In genomic region chr17:25796211-25796771, GRCm38 (mm10) we compare ENCODE assay signal across 7 mouse cellular contexts. TPM values are rescaled to one million over a fixed set of nuclear protein-coding genes. Genes with fewer than 3 reads are reported as not detected.
DNase-seq lines count a peak whose midpoint lies in the region; ATAC-seq and TF ChIP-seq lines count a peak whose summit lies in the region.

No protein-coding gene starts in this region.

- no peak for ATAC-seq in hindbrain, embryonic 11.5 days (ENCODE audit: low FRiP score)
- ATAC-seq in liver, embryonic 13.5 days (ENCODE audit: low read depth), result peak; percentile 3
- no peak for ATAC-seq in megakaryocyte-erythroid progenitor cell, adult 5-6 weeks (replicated peaks; ENCODE audit: low FRiP score, low TSS enrichment, poor library complexity, severe bottlenecking)

- TF ChIP-seq CTCF in thymus, adult 2 months (IDR thresholded peaks at IDR 0.05; ENCODE audit: borderline replicate concordance, control insufficient read depth, extremely low read depth, insufficient read depth, low read length, poor library complexity), result no peak

- no peaks in the 10 kb centered on the region for H3K27me3 ChIP-seq in thymus, adult 2 months (ENCODE audit: control insufficient read depth, insufficient read depth, low read length)
- H3K27me3 ChIP-seq in forebrain, embryonic 10.5 days (ENCODE audit: poor library complexity, severe bottlenecking), result peaks cover 1% of the 10 kb centered on the region
- no peaks in the 10 kb centered on the region for H3K27me3 ChIP-seq in hindbrain, embryonic 11.5 days (ENCODE audit: control insufficient read depth, insufficient read depth, low read length)
- H3K27me3 ChIP-seq in liver, embryonic 13.5 days, result peaks cover 1% of the 10 kb centered on the region; the same call in 1 of the 2 replicates

- H3K4me3 ChIP-seq in thymus, adult 2 months (ENCODE audit: control insufficient read depth, insufficient read depth, low read length), result peak overlapping the region; percentile 95
- H3K4me3 ChIP-seq in forebrain, embryonic 10.5 days, result peak overlapping the region; percentile 78
- peak overlapping the region; percentile 80 for H3K4me3 ChIP-seq in hindbrain, embryonic 11.5 days (ENCODE audit: low read depth, low read length)
- peak overlapping the region; percentile 83 for H3K4me3 ChIP-seq in liver, embryonic 13.5 days (replicated peaks)

- peak overlapping the region; percentile 95 for H3K4me2 ChIP-seq in hindbrain, embryonic 11.5 days (replicated peaks; ENCODE audit: low read depth, low read length)
- peak overlapping the region; percentile 98 for H3K4me2 ChIP-seq in liver, embryonic 13.5 days

- H3K36me3 ChIP-seq in thymus, adult 2 months (ENCODE audit: control insufficient read depth, insufficient read depth, low read length), result no peaks in the 10 kb centered on the region
- H3K36me3 ChIP-seq in forebrain, embryonic 10.5 days (replicated peaks), result peaks cover 27% of the 10 kb centered on the region
- no peaks in the 10 kb centered on the region for H3K36me3 ChIP-seq in hindbrain, embryonic 11.5 days (ENCODE audit: control insufficient read depth, insufficient read depth, low read length)
- H3K36me3 ChIP-seq in liver, embryonic 13.5 days, result no peaks in the 10 kb centered on the region

- DNase-seq in thymus, adult 2 months, result peak; percentile 34
- DNase-seq in thymus, postnatal 0 days (ENCODE audit: low spot score), result no peak
- peak; percentile 38 for DNase-seq in forebrain, embryonic 10.5 days (ENCODE audit: extremely low spot score, low spot score)
- peak; percentile 56 for DNase-seq in hindbrain, embryonic 11.5 days (ENCODE audit: low spot score)
- DNase-seq in liver, embryonic 13.5 days, result no peak
- DNase-seq in testis, postnatal 10 days (ENCODE audit: low spot score), result peak; percentile 55

- H3K9me3 ChIP-seq in forebrain, embryonic 10.5 days, result no peaks in the 10 kb centered on the region
- H3K9me3 ChIP-seq in hindbrain, embryonic 11.5 days (ENCODE audit: control insufficient read depth, low read length), result no peaks in the 10 kb centered on the region
- no peaks in the 10 kb centered on the region for H3K9me3 ChIP-seq in liver, embryonic 13.5 days (replicated peaks)

- no peak overlapping the region for H3K27ac ChIP-seq in thymus, adult 2 months (ENCODE audit: control insufficient read depth, insufficient read depth, low read length)
- peak overlapping the region; percentile 93 for H3K27ac ChIP-seq in forebrain, embryonic 10.5 days
- peak overlapping the region; percentile 94 for H3K27ac ChIP-seq in hindbrain, embryonic 11.5 days (ENCODE audit: low read depth, low read length)
- H3K27ac ChIP-seq in liver, embryonic 13.5 days, result peak overlapping the region; percentile 34

- TF ChIP-seq POLR2A in thymus, adult 2 months (IDR thresholded peaks at IDR 0.05; ENCODE audit: control insufficient read depth, extremely low read depth, insufficient read depth, low read length, poor library complexity), result no peak

- under 1% methylated on average over 37 of the region's 37 CpGs for WGBS in thymus, adult 2 months
- WGBS in forebrain, embryonic 10.5 days, result under 1% methylated on average over 37 of the region's 37 CpGs
- WGBS in hindbrain, embryonic 11.5 days, result 0% methylated on average over 37 of the region's 37 CpGs
- WGBS in liver, embryonic 13.5 days (ENCODE audit: insufficient replicate concordance), result 1% methylated on average over 37 of the region's 37 CpGs

- H3K9ac ChIP-seq in hindbrain, embryonic 11.5 days (ENCODE audit: low read depth, low read length), result peak overlapping the region; percentile 82
- peak overlapping the region; percentile 80 for H3K9ac ChIP-seq in liver, embryonic 13.5 days

- peaks cover 36% of the 10 kb centered on the region for H3K4me1 ChIP-seq in thymus, adult 2 months (replicated peaks; ENCODE audit: control insufficient read depth, insufficient read depth, low read length)
- H3K4me1 ChIP-seq in forebrain, embryonic 10.5 days, result peaks cover 71% of the 10 kb centered on the region
- peaks cover 21% of the 10 kb centered on the region for H3K4me1 ChIP-seq in hindbrain, embryonic 11.5 days (replicated peaks; ENCODE audit: control insufficient read depth, insufficient read depth, low read length)
- H3K4me1 ChIP-seq in liver, embryonic 13.5 days (replicated peaks), result peaks cover 38% of the 10 kb centered on the region

RNA-seq across cellular contexts. Expression of gene Metrn, which starts 0.6 kb away (rescaled TPM):
- polyA plus RNA-seq in thymus, adult 2 months (2012; rRNA removed), result 171 and 243 TPM in 2 replicates
- polyA plus RNA-seq in thymus, postnatal 0 days (2015; fragmentation: Nextera tagmentation; extraction: Ambion mirVana), result 68.5 and 71.6 TPM in 2 replicates
- 197 and 204 TPM in 2 replicates for polyA plus RNA-seq in forebrain, embryonic 10.5 days (2016; fragmentation: Nextera tagmentation; extraction: Ambion mirVana)
- polyA plus RNA-seq in hindbrain, embryonic 11.5 days (2014; fragmentation: Nextera tagmentation; extraction: Ambion mirVana), result 16.9 and 24.1 TPM in 2 replicates
- 21.2 and 23.8 TPM in 2 replicates for polyA plus RNA-seq in liver, embryonic 13.5 days (2015; fragmentation: Nextera tagmentation; extraction: Ambion mirVana)
- 20.6 and 22.9 TPM in 2 replicates for total RNA-seq in megakaryocyte-erythroid progenitor cell, adult 5-6 weeks (2014; fragmentation: Nextera tagmentation)
- total RNA-seq in megakaryocyte-erythroid progenitor cell, adult 5-6 weeks (2017), result 11.3 and 15.5 TPM in 2 replicates

RNA-seq across cellular contexts. Expression of gene AC134908.4, which starts 0.8 kb away (rescaled TPM):
- 1.1 TPM in 1 of 2 replicates, not detected in the other for polyA plus RNA-seq in thymus, adult 2 months (2012; rRNA removed)
- polyA plus RNA-seq in thymus, postnatal 0 days (2015; fragmentation: Nextera tagmentation; extraction: Ambion mirVana), result not detected in 2 replicates
- polyA plus RNA-seq in forebrain, embryonic 10.5 days (2016; fragmentation: Nextera tagmentation; extraction: Ambion mirVana), result 2.4 and 4.0 TPM in 2 replicates
- polyA plus RNA-seq in hindbrain, embryonic 11.5 days (2014; fragmentation: Nextera tagmentation; extraction: Ambion mirVana), result 0.56 TPM in 1 of 2 replicates, not detected in the other
- 0.46 TPM in 1 of 2 replicates, not detected in the other for polyA plus RNA-seq in liver, embryonic 13.5 days (2015; fragmentation: Nextera tagmentation; extraction: Ambion mirVana)
- total RNA-seq in megakaryocyte-erythroid progenitor cell, adult 5-6 weeks (2014; fragmentation: Nextera tagmentation), result 19.1 TPM in 1 of 2 replicates, not detected in the other
- total RNA-seq in megakaryocyte-erythroid progenitor cell, adult 5-6 weeks (2017), result not detected in 2 replicates

RNA-seq across cellular contexts. Expression of gene Fam173a, which starts 3.6 kb away (rescaled TPM):
- polyA plus RNA-seq in thymus, adult 2 months (2012; rRNA removed), result 141 and 162 TPM in 2 replicates
- polyA plus RNA-seq in thymus, postnatal 0 days (2015; fragmentation: Nextera tagmentation; extraction: Ambion mirVana), result 126 and 131 TPM in 2 replicates
- polyA plus RNA-seq in forebrain, embryonic 10.5 days (2016; fragmentation: Nextera tagmentation; extraction: Ambion mirVana), result 68.4 and 79.1 TPM in 2 replicates
- 64.8 and 70.9 TPM in 2 replicates for polyA plus RNA-seq in hindbrain, embryonic 11.5 days (2014; fragmentation: Nextera tagmentation; extraction: Ambion mirVana)
- 54.5 and 61.8 TPM in 2 replicates for polyA plus RNA-seq in liver, embryonic 13.5 days (2015; fragmentation: Nextera tagmentation; extraction: Ambion mirVana)
- total RNA-seq in megakaryocyte-erythroid progenitor cell, adult 5-6 weeks (2014; fragmentation: Nextera tagmentation), result 62.4 and 172 TPM in 2 replicates
- total RNA-seq in megakaryocyte-erythroid progenitor cell, adult 5-6 weeks (2017), result 11.1 and 21.4 TPM in 2 replicates

RNA-seq across cellular contexts. Expression of gene Ccdc78, which starts 9.9 kb away (rescaled TPM):
- 0.27 and 0.48 TPM in 2 replicates for polyA plus RNA-seq in thymus, adult 2 months (2012; rRNA removed)
- polyA plus RNA-seq in thymus, postnatal 0 days (2015; fragmentation: Nextera tagmentation; extraction: Ambion mirVana), result 0.27 and 0.47 TPM in 2 replicates
- polyA plus RNA-seq in forebrain, embryonic 10.5 days (2016; fragmentation: Nextera tagmentation; extraction: Ambion mirVana), result 1.4 and 1.5 TPM in 2 replicates
- polyA plus RNA-seq in hindbrain, embryonic 11.5 days (2014; fragmentation: Nextera tagmentation; extraction: Ambion mirVana), result 0.42 TPM in 1 of 2 replicates, not detected in the other
- 0.05 and 0.07 TPM in 2 replicates for polyA plus RNA-seq in liver, embryonic 13.5 days (2015; fragmentation: Nextera tagmentation; extraction: Ambion mirVana)
- 1.2 TPM in 1 of 2 replicates, not detected in the other for total RNA-seq in megakaryocyte-erythroid progenitor cell, adult 5-6 weeks (2014; fragmentation: Nextera tagmentation)
- total RNA-seq in megakaryocyte-erythroid progenitor cell, adult 5-6 weeks (2017), result 0.15 TPM in 1 of 2 replicates, not detected in the other

RNA-seq across cellular contexts. Expression of gene Haghl, which starts 10.8 kb away (rescaled TPM):
- polyA plus RNA-seq in thymus, adult 2 months (2012; rRNA removed), result 73.9 and 80.3 TPM in 2 replicates
- polyA plus RNA-seq in thymus, postnatal 0 days (2015; fragmentation: Nextera tagmentation; extraction: Ambion mirVana), result 55.2 and 60.5 TPM in 2 replicates
- 74.4 and 76.0 TPM in 2 replicates for polyA plus RNA-seq in forebrain, embryonic 10.5 days (2016; fragmentation: Nextera tagmentation; extraction: Ambion mirVana)
- 63.6 and 70.3 TPM in 2 replicates for polyA plus RNA-seq in hindbrain, embryonic 11.5 days (2014; fragmentation: Nextera tagmentation; extraction: Ambion mirVana)
- 6.8 and 7.3 TPM in 2 replicates for polyA plus RNA-seq in liver, embryonic 13.5 days (2015; fragmentation: Nextera tagmentation; extraction: Ambion mirVana)
- total RNA-seq in megakaryocyte-erythroid progenitor cell, adult 5-6 weeks (2014; fragmentation: Nextera tagmentation), result 10.7 and 18.1 TPM in 2 replicates
- 11.8 and 15.7 TPM in 2 replicates for total RNA-seq in megakaryocyte-erythroid progenitor cell, adult 5-6 weeks (2017)

Comparison
In these comparisons a context has a peak if more than half of its experiments do, and no peak if none do; other contexts are left out.
1. DNase-seq: peak in thymus, adult 2 months (single experiment), forebrain, embryonic 10.5 days (single experiment), hindbrain, embryonic 11.5 days (single experiment) and testis, postnatal 10 days (single experiment); none in thymus, postnatal 0 days (single experiment) and liver, embryonic 13.5 days (single experiment).
2. Peak in every context shown above with its lines, with median percentiles within 50 percentile points of each other: H3K4me3 ChIP-seq.